Mouse (Mus musculus) liver, adult 2 months (tissue): ENCODE measurements around the gene Btn1a1.

Experiments used
- CTCF ChIP-seq: fragments of 200-500 bp; IDR thresholded peaks from 2 replicates; pipeline ENCODE4 v1.5.1; 2011; ENCODE audit warnings: low read depth, low read length, control low read depth
- POLR2A ChIP-seq: fragments of 200-500 bp; IDR thresholded peaks from 2 replicates; pipeline ENCODE4 v1.6.1; 2011; ENCODE audit warnings: low read length, control low read depth; ENCODE audit not compliant: insufficient read depth; ENCODE audit errors: extremely low read depth

GRCm38 (mm10) chr13:23495526-23495925 lies 29.8 kb upstream of the Btn1a1 start:
- TF ChIP-seq CTCF (no peak), POLR2A (no peak)
